Mouse (Mus musculus) megakaryocyte, embryonic 14.5 days (primary cell): ENCODE data around the gene Parm1.

Experiments
- FLI1 ChIP-seq: IDR thresholded peaks from 2 replicates; pipeline ENCODE4 v1.6.1; 2012; ENCODE audit warnings: low read length, inconsistent platforms, mixed read lengths
- GATA1 ChIP-seq: IDR thresholded peaks from 3 replicates; pipeline ENCODE4 v1.6.1; 2012; ENCODE audit warnings: mixed read lengths, low read length, inconsistent platforms, borderline replicate concordance

DNA sequence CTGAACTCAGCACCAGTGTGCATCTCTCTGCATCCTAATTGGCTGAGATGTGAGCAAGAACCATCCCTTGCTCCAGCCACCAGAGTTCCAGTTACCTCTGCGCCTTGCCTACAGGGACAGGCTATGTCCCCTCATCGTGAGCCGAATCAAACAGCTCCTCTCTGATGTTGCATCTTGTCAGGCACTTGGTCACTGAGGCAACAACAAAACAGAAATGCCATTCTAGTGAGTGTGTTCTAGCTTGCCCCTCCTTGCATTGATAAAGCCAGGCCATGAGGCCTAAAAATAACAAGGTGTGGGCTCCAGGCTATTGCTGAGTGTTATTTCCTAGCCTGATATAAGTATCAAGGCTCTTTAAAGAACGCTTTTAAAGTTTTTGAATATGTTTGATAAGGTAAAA, 64.4 kb downstream of the Parm1 start:
- no peak for TF ChIP-seq GATA1
- TF ChIP-seq FLI1, result no peak
